Mouse (Mus musculus): ENCODE data around the gene Cd101.

Cd101 gene

DNA sequence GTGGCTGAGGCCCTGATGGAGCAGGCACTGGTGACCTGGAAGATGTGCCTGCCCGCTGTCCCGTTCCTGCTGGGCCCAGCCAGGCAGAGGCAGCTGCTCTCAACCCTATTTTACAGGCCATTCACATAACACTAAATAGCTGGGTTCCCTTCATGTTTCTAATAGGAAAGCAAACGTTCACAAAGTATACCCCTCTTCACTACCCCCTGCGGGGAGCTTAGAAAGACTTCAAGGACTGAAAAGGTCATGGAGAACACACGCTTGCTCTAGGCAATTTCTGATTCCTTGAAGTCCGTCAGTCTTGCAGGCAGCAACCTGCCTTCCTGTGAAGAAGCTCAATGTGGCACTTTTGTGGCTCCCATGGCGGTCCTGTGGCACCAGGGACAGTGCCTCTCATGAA lies 12.6 kb upstream of the Cd101 start:
- peak; percentile 82 for DNase-seq (ENCODE audit: low read depth, low spot score)

DNA sequence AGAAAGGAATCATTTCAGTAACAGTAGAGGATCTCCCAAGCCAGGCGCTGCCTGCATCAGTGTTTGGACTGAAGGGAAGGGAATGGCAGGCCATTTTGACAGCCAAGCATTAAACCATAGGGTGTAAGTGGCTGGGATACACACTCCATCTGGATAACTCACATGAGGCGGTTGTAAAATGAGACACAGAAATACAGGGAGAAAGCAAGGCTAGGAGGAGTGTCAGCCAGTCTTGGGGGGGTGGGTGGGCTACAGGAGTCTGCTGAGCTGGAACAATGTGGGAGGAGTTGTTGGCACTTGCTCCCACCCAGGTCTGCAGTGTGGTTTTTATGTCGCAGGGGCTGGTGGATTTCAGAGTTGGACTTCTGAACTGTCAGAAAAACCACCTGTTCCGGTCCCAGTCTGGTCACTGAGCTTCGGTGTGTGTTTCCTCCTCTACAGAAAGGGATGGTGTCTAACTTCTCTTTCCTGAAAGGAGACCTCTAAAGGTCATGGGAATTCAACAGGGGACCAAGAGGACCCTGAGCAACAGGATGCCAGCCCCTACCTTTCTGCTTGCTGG lies 8.7 kb upstream of the Cd101 start:
- DNase-seq (ENCODE audit: low read depth, low spot score), result no peak

DNA sequence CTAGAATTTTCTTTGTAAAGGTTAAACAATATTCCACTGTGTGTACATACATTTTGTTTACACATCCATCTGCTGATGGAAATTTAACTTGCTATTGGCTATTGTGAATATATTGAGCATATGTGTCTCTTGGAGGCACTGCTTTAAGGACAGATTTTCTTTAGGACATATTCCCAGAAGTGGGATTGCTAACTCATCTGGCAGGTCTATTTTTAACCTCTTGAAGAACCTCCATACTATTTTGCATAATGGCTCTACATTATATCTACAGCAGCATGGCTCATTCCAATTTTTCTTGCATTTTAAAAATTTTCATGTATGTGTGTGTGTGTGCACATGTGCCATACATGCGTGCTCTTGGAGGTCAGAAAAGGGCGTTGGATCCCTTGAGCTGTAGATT lies 6.6 kb upstream of the Cd101 start:
- DNase-seq (ENCODE audit: low read depth, low spot score), result no peak

DNA sequence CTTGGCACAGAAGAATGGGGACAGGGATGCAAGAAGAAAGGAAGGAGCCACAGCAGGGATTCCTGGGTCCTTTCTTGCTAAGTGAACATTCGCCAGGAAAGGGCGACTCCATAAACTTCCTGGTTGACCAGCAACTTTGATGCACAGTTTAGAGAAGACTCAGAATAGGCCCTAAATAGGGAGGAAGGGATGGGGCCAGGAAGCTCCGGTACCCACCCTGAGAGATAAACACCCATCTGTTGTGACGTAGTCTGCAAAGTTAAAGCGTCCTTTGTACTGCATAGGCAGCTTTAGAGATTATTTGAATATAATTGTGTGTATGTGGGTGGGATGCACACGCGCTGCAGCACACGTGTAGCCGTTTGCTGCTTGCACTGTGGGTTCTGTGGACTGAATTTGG lies 5.2 kb upstream of the Cd101 start:
- no peak for DNase-seq (ENCODE audit: low read depth, low spot score)

DNA sequence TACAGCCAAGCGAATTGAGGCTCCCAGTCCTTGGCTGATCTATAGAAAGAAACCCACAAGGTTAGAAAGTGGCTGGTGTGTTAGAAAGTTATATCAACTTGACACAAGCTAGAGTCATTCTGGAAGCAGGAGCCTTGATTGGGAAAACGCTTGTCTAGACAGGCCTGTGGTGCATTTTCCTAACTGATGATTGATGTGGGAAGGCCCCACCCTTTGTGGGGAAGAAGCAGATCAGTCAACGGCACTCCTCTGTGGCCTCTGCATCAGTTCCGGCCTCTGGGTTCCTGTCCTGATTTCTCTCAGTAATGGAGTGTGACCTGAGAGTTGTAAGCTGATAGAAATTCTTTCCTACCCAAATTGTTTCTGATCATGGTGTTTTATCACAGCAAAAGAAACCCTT lies 4.3 kb upstream of the Cd101 start:
- no peak for DNase-seq (ENCODE audit: low read depth, low spot score)

- peak; percentile 46 for DNase-seq (ENCODE audit: low read depth, low spot score)
Measured at GRCm38 (mm10) chr3:101031456-101032142, 2.2 kb upstream of the Cd101 start.

DNA sequence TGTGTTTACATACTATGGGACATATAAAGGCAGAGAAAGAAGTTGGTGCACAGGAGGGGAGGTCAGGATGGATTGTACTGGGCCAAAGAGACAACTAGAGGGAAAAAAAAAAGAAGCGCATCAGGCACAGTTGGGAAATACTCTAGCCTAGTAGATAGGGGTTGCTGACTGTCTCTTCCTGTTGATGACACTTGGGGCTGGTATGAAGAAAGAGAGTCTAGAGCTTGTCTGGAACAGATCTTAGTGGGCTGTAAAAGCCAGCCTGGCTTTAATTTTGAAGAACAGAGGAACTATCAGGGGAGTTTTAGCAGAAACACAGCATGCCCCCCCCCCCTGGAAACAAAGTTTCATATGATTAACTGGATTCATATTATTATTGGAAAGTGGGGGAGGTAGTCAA lies 1.3 kb upstream of the Cd101 start:
- DNase-seq (ENCODE audit: low read depth, low spot score), result no peak

DNA sequence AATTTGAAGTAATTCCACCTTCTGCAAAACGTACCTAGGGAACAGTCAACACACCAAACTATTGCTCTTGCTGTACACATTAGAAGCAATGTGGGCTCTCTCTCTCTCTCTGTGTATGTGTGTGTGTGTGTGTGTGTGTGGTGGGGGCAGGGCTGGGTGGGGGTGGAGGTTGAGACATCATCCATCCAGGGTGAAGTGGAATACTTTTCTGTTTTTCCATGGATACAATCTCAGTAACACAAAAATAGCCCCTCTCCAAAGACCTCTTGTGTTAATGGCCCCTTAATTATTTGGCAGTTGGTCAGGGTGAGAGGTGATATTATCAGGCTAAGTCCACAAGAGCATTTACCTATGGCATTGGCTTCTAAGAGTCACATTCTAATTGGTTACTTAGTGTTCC lies 2.6 kb downstream of the Cd101 start:
- no peak for DNase-seq (ENCODE audit: low read depth, low spot score)

- DNase-seq (ENCODE audit: low read depth, low spot score), result no peak
Measured at GRCm38 (mm10) chr3:101022967-101023366, 6.4 kb downstream of the Cd101 start.

GRCm38 (mm10) chr3:101021481-101022051 lies 7.8 kb downstream of the Cd101 start:
- DNase-seq (ENCODE audit: low read depth, low spot score), result no peak

- no peak for DNase-seq (ENCODE audit: low read depth, low spot score)
Measured at GRCm38 (mm10) chr3:101021073-101021472, 8.3 kb downstream of the Cd101 start.

DNA sequence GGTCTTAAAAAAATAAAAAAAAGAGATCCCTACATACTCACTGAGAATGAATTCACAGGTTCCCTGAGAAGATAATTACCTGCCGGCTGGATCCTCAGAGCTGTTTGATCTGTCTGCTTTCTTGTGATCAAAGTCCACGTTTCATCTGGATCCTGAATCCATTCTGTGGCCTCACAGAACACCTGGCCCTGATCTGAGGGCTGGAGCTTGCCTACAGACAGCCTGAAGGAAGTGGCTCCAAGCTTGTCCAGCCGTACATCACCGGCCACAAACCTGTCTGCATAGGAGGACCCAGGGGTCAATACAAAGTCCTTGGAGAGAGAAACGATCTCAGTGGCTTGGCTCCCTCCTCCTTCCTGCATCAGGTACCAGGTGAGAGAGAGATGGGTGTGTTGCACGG lies 10.9 kb downstream of the Cd101 start:
- DNase-seq (ENCODE audit: low read depth, low spot score), result no peak

DNA sequence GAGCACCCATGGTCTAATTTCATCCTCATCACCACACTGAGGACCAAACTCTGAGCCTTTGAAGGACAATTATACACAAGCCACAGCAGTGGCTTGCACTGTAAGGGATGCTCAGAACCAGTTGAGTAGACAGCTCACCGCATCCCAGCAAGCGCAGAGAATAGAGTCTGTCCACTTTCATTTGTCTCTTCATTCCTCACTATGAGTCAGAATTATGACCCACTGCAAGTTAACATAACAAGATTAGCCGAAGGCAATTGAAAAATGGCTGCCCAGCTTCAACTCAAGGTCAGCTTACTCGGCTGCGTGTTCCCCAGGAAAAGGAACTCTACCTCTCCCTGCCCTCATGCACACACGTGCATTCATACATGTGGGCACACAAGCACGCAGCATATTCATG lies 13.3 kb downstream of the Cd101 start:
- no peak for DNase-seq (ENCODE audit: low read depth, low spot score)

GRCm38 (mm10) chr3:101015254-101015653 lies 14.1 kb downstream of the Cd101 start:
- no peak for DNase-seq (ENCODE audit: low read depth, low spot score)

DNA sequence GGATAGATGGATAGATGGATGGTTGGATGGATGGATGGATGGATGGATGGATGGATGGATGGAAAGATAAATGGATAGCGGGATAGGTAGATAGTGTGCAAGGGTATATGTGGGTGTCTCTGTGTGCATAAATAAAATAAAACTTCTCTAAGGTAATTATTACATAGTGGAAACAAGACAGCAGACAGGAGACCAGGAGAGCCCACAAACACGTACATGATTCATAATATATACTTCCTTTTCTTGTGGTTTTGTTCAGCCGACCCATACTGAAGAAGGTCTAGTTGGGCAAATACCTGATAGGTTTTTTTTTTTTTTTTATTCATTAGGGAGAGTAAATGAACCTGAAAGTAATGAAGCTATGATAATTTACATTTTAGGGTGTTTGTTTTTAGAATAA lies 15.8 kb downstream of the Cd101 start:
- no peak for DNase-seq (ENCODE audit: low read depth, low spot score)

DNA sequence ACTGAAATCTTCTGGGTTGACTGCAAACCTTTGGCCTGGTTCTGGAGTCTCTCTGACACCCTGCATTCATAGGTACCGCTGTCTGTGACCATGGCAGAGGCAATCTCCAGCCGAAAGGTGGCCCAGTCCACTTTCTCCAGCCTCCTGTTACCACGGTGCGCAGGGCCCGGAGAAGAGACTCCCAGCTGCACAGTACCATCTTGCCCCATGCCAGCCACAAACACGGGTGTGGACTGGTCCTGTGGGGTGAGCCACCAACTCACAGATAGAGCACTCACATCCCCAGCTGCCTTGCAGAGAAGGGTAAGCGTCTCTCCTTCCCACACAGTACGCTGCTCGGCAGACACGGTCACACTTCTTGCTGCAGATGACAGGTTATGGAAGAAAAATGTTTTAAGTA lies 16.4 kb downstream of the Cd101 start:
- DNase-seq (ENCODE audit: low read depth, low spot score), result no peak

DNA sequence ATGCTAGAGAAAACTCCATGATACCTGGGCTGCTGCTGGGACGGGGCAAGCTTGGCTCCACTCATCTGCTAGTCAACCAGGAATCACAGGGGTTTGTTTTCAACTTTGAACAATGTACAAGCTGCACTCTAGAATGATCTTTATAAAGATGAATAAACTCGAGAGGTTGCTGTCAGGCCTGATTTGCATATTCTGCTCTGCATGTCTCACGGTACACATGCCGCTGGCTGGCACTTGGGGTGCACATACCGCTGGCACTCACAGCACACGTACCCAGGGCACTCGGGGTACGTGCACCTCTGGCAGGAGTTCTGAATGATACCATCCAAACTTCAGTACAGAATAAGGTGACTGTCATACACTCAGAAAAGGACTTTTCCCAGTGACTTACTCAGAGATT lies 16.8 kb downstream of the Cd101 start:
- DNase-seq (ENCODE audit: low read depth, low spot score), result no peak

GRCm38 (mm10) chr3:101012131-101012571 lies 17.2 kb downstream of the Cd101 start:
- no peak for DNase-seq (ENCODE audit: low read depth, low spot score)

GRCm38 (mm10) chr3:101011203-101011600 lies 18.2 kb downstream of the Cd101 start:
- no peak for DNase-seq (ENCODE audit: low read depth, low spot score)

DNA sequence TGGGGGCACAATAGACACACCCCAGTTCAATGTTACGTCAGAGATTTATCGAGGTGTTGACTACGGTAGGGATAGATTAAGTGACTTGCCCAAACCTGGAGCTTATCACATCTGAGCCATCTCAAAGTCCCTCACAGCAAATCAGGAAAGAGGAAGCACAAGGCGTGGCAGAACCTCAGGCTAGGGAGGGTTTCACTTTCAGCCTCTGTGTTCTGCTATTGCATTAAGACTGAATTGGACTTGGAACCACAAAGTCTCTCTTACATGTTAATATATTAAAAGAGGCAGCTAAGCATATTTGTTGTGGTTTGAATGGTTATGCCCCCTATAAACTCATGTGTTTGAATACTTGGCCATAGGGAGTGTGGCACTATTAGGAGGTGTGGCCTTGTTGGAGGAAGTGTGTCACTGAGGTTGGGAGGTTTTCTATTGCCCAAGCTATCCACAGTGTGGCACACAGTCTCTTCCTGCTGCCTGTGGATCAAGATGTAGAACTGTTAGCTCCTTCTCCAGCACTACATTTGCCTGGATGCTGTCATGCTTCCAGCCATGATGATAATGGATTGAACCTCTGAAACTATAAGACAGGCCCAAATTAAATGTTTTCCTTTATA lies 18.7 kb downstream of the Cd101 start:
- no peak for DNase-seq (ENCODE audit: low read depth, low spot score)

DNA sequence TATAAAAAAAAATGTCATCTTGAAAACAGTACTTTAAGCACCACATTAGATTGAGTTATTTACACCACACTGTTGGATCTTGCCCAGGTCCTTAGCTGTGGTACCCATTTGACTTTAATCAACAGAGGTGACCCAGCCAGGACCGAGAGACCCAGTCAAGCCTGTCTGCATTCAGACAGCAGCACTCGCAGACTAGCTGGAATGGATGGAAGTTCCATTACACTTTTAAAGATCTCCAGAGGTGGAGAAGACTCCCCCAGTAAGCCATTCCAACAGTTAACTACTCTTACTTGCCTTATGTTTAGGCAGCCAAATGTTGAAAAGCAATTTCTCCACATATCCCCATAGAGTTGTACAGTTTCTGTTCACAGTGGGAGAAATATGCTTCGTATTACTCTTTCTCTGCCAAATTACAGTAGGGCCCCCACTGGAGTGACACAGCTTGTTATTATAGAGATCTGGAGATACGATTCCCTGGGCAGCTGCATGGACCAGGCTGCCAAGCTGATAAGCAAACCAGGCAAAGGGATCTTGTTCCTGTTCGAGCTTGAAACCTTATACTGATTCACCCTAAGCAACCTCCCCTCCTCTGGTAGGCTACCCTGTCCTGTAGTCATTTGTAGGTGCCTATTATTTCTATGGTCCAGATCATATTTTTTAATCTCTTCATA lies 22.1 kb downstream of the Cd101 start:
- no peak for DNase-seq (ENCODE audit: low read depth, low spot score)

- no peak for DNase-seq (ENCODE audit: low read depth, low spot score)
Measured at GRCm38 (mm10) chr3:101005392-101005791, 24.0 kb downstream of the Cd101 start.
